Mouse (Mus musculus) forebrain, embryonic 11.5 days (tissue): ENCODE measurements around the gene Krt84. TPM values are rescaled to one million over a fixed set of nuclear protein-coding genes. Genes with fewer than 3 reads are reported as not detected.

Experiments used
- ATAC-seq: fragments of 200-750 bp; cut with Nextera tagmentation; replicated peaks from 2 replicates; pipeline ENCODE4 v1.8.0; 2017; ENCODE audit warnings: moderate TSS enrichment; ENCODE audit not compliant: low FRiP score
- DNase-seq: peaks from one replicate; pipeline ENCODE4 v3.0.0-alpha.2; 2017; ENCODE audit warnings: low spot score
- H3K27ac ChIP-seq: fragments of 300-500 bp; sonication (generic); 2 replicates; pipeline ENCODE4 v1.5.1; 2014; ENCODE audit warnings: low read depth, low read length
- H3K27me3 ChIP-seq: fragments of 300-500 bp; sonication (generic); 2 replicates; pipeline ENCODE4 v1.6.1; 2014; ENCODE audit warnings: mild to moderate bottlenecking, low read length, mixed read lengths; ENCODE audit not compliant: control insufficient read depth, insufficient read depth
- H3K36me3 ChIP-seq: fragments of 300-500 bp; sonication (generic); 2 replicates; pipeline ENCODE4 v1.6.1; 2014; ENCODE audit warnings: mild to moderate bottlenecking, low read length, moderate library complexity, mixed read lengths; ENCODE audit not compliant: control insufficient read depth, insufficient read depth
- H3K4me1 ChIP-seq: fragments of 300-500 bp; sonication (generic); replicated peaks from 2 replicates; pipeline ENCODE4 v1.6.1; 2014; ENCODE audit warnings: low read length, mixed read lengths; ENCODE audit not compliant: control insufficient read depth, insufficient read depth
- H3K4me2 ChIP-seq: fragments of 300-500 bp; sonication (generic); 2 replicates; pipeline ENCODE4 v1.6.1; 2014; ENCODE audit warnings: low read depth, mild to moderate bottlenecking, low read length, moderate library complexity, mixed read lengths; ENCODE audit not compliant: severe bottlenecking
- H3K4me3 ChIP-seq: fragments of 300-500 bp; sonication (generic); 2 replicates; pipeline ENCODE4 v1.5.1; 2014; ENCODE audit warnings: low read depth, low read length
- H3K9ac ChIP-seq: fragments of 300-500 bp; sonication (generic); 2 replicates; pipeline ENCODE4 v1.6.1; 2014; ENCODE audit warnings: low read length
- H3K9me3 ChIP-seq: fragments of 300-500 bp; sonication (generic); 2 replicates; pipeline ENCODE4 v1.6.1; 2016; ENCODE audit warnings: low read length, mixed read lengths; ENCODE audit not compliant: control insufficient read depth
- WGBS: fragments of 180-500 bp; shearing (Covaris S2); extraction: QIAGEN DNeasy Blood & Tissue Kit; methylation state at CpG from one replicate; pipeline ENCODE4 v1.1.7; 2014; 5-methylcytosine and 5-hydroxymethylcytosine counted together
- polyA plus RNA-seq: library from polyadenylated mRNA; unstranded; fragments of >200 nt; fragmentation: Nextera tagmentation; extraction: Ambion mirVana; gene quantifications from 2 replicates; pipeline ENCODE4 v1.2.1, GENCODE M21; 2014

The Krt84 gene
- polyA plus RNA-seq: not detected in 2 replicates

DNA sequence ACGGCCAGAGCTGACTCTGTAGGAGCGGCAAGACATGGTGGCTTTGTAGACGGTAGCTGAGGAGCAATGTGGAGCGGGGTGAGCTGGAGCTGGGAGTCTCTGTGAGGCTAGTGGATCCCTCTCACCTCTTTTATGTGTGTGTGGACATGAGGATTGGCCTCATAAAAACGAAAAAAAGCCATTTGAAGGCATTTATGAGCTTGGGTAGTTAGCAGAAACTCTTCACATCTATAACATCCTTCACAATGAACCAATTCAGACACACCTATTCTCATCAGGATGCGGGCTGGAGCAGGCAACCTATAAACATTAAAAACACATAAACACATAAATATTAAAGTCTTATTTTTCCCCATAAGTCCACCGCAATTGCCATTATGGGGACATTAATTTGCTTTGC, at the start of gene Krt84:
TSS of gene Krt84 (minus strand) at position 101 of the 400 bp plus-strand sequence.
- Histone ChIP-seq H3K4me1 (no peaks in the 10 kb centered on the region), H3K9me3 (no peaks in the 10 kb centered on the region), H3K4me3 (no peak within 1 kb of the TSS), H3K27ac (no peak within 1 kb of the TSS), H3K9ac (no peak within 1 kb of the TSS), H3K36me3 (no peaks in the 10 kb centered on the region), H3K27me3 (no peaks in the 10 kb centered on the region), H3K4me2 (no peak within 1 kb of the TSS)
- 86% methylated on average over 7 of the region's 7 CpGs for WGBS
- DNase-seq (no peak), ATAC-seq (no peak)

DNA sequence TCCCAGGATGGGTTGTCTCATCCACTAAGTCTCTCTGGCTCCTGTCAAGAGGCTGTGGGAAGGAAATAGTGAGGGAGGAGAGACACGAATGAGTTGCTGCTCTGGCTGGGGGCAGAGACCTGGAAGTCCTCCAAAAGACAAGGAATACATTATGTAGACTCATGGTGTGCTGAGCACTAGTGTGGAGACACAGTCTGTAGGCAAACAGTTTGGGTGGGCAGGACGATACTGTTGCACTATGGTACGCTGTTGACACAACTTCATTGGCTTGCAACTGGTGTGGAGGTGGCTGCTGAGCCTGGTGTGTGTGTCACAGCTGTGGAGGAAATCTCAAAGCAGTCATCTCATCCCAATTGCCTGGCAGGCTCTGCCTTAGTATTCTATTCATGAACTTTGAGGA, 49.1 kb upstream of the Krt84 start:
- Histone ChIP-seq H3K27me3 (no peaks in the 10 kb centered on the region), H3K9me3 (no peaks in the 10 kb centered on the region), H3K4me1 (no peaks in the 10 kb centered on the region), H3K4me3 (no peak overlapping the region), H3K4me2 (no peak overlapping the region), H3K27ac (no peak overlapping the region), H3K9ac (no peak overlapping the region), H3K36me3 (no peaks in the 10 kb centered on the region)
- DNase-seq (no peak), ATAC-seq (no peak)
- WGBS: 85% methylated on average over 3 of the region's 3 CpGs

DNA sequence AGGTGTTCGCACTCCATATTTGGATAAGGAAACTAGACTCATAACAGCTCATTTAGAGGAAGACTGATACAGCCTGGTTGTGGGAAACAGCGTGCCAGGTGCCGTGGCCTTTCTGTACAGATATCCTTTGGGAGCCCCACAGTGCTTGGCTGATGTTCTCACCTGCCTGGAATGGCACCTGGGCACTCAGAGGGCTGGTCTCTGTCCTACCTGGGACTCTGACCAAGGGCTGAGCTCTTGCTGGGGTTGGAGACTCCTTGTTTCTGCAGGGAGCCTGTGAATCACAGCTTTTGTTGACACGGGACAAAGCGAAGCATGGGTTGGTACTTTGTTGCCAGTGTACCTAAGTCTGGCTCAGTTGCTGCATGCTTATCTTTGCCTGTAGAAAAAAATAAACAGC, 42.9 kb upstream of the Krt84 start:
- Histone ChIP-seq H3K4me3 (no peak overlapping the region), H3K36me3 (no peaks in the 10 kb centered on the region), H3K27ac (no peak overlapping the region), H3K9ac (no peak overlapping the region), H3K27me3 (no peaks in the 10 kb centered on the region), H3K9me3 (no peaks in the 10 kb centered on the region), H3K4me2 (no peak overlapping the region), H3K4me1 (no peaks in the 10 kb centered on the region)
- ATAC-seq: no peak
- WGBS: 83% methylated on average over 5 of the region's 5 CpGs
- no peak for DNase-seq

DNA sequence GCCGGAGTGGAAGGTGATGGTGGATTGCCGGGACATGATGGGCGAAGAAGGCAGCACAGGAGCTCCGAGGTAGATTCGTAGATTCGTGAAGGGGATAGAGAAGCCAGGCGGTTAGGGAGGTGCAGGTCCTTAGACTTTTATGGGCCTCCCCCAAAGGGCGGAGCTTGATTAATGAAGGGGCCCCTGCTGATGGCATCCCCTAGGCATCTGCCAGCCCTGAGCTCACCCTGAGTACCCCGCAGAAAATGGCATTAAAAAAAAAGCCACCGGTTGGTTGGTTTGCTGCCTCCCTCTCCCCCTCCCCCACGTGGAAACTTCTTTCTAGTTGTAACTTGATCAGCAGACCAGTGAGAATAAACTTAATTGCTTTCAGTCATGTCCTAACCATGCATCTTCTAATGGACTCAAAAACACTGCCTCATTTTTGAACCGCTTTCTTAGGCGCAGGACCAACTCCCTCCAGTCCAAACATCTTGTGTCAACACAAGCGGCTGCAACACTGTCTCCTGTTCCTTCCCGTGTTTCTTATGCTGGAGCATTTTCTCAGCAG, 41.3 kb upstream of the Krt84 start, which contains the start of gene Krt75:
TSS of gene Krt75 (minus strand) at position 109 of the 550 bp plus-strand sequence.
- Histone ChIP-seq H3K4me1 (no peaks in the 10 kb centered on the region), H3K36me3 (no peaks in the 10 kb centered on the region), H3K4me2 (no peak within 1 kb of the TSS), H3K9ac (no peak within 1 kb of the TSS), H3K4me3 (no peak within 1 kb of the TSS), H3K27ac (no peak within 1 kb of the TSS), H3K9me3 (no peaks in the 10 kb centered on the region), H3K27me3 (no peaks in the 10 kb centered on the region)
- DNase-seq: no peak
- 75% methylated on average over 15 of the region's 15 CpGs for WGBS
- no peak for ATAC-seq

DNA sequence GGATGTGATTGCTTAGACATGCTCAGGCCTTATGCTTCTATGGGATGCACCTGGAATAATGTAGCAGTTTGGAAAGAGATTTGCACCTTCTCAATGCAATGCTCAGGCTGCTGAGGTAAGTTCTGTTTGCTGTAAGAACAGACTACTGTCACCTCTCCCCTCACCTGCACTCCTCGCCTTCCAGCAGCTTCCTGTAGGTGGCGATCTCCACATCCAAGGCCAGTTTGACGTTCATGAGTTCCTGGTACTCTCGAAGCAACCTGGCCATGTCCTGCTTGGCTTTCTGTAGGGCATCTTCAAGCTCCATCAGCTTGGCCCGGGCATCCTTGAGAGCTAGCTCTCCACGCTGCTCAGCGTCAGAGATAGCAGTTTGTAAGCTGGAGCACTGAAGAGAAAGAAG, 35.2 kb upstream of the Krt84 start:
- Histone ChIP-seq H3K4me2 (no peak overlapping the region), H3K4me3 (no peak overlapping the region), H3K27me3 (no peaks in the 10 kb centered on the region), H3K9me3 (no peaks in the 10 kb centered on the region), H3K27ac (no peak overlapping the region), H3K9ac (no peak overlapping the region), H3K36me3 (no peaks in the 10 kb centered on the region), H3K4me1 (no peaks in the 10 kb centered on the region)
- ATAC-seq (no peak), DNase-seq (no peak)
- WGBS: 44% methylated on average over 7 of the region's 7 CpGs

DNA sequence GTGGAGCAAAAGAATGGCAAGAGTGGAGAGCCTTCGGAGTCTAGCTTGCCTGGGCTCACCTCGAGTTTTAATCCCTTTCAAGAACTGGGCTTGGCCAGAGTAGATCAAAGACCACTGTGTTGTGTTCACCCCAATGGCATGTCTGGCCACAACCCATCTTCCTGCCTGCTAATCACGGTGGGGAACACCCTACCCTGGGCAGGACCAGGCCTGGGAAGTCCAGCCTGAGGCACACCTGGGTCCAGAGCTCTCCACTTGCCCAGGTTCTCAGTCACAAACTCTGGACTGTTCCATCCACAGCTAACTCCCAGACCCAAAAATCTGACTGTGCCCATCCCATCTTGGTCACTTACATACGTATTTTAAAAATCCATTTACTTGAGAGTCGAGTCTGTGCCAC, 30.2 kb upstream of the Krt84 start, which contains the start of gene Krt90:
TSS of gene Krt90 (minus strand) at position 101 of the 400 bp plus-strand sequence.
- H3K9ac ChIP-seq: no peak within 1 kb of the TSS
- ATAC-seq (no peak), DNase-seq (no peak)
- H3K36me3 ChIP-seq: no peaks in the 10 kb centered on the region
- 66% methylated on average over 5 of the region's 5 CpGs for WGBS
- no peak within 1 kb of the TSS for H3K4me3 ChIP-seq
- H3K27me3 ChIP-seq: no peaks in the 10 kb centered on the region
- no peak within 1 kb of the TSS for H3K4me2 ChIP-seq
- H3K9me3 ChIP-seq: no peaks in the 10 kb centered on the region
- no peak within 1 kb of the TSS for H3K27ac ChIP-seq
- H3K4me1 ChIP-seq: 0 out of 2 replicates have a peak, but pooled peaks cover 2% of the 10 kb centered on the region

DNA sequence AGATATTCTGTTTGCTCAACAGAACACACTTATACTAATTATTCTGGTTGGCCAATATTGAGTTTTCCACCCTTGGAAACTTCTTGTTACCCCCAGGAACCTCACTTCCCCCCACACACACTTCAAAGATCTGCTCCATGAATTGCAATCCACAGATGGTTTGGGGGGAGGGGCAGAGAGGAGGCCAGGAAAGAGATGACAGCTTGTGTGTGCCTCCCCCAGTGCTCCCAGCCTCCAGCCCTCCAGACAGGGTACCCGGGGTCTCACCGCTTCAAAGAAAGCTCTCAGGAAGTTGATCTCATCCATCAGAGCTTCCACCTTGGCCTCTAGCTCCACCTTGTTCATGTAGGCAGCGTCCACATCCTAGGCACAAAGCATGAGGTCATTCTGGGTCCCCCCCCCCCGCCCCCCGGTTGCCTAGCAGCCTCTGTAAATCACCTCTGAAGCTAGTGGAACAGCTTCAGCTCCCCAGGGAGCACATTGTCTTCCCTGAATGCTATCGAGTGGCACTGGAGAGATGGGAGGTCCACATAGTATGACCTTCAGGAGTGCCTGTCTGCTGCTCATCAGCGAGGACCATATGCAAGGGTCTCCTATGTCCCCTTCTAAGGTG, 25.5 kb upstream of the Krt84 start:
- H3K27me3 ChIP-seq: no peaks in the 10 kb centered on the region
- H3K4me1 ChIP-seq: peaks cover 5% of the 10 kb centered on the region; the same call in 1 of the 2 replicates
- no peaks in the 10 kb centered on the region for H3K36me3 ChIP-seq
- DNase-seq (peak; percentile 67), ATAC-seq (0 out of 2 replicates have a peak, but pooled peaks have one; percentile 5)
- 0 out of 2 replicates have a peak overlapping the region, but pooled peaks have one; percentile 15 for H3K4me2 ChIP-seq
- WGBS: 5% methylated on average over 7 of the region's 7 CpGs
- no peak overlapping the region for H3K4me3 ChIP-seq
- H3K9me3 ChIP-seq: no peaks in the 10 kb centered on the region
- H3K9ac ChIP-seq: no peak overlapping the region
- no peak overlapping the region for H3K27ac ChIP-seq

DNA sequence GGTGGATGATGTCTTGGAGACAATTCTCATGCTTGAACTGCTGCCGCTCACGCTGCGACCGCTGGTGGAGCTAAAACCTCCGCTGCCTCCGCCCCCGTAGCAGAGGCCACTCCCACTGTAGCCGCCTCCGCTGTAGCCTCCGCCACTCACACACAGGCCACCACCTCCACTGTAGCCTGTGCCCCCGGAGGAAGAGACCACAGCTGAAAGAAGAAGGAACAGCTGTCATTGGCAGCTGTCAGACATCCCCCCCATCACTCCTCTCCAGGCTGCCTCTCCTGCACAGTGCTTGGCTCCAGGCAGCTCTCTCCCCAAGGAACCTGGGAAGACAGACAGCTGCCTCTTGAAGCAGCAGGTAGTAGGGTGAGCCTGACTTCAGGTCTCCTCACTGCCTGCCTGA, 20.5 kb upstream of the Krt84 start:
- H3K4me2 ChIP-seq: peak overlapping the region; percentile 35; the same call in 1 of the 2 replicates
- no peak overlapping the region for H3K4me3 ChIP-seq
- H3K4me1 ChIP-seq: peaks cover 9% of the 10 kb centered on the region; the same call in 1 of the 2 replicates
- H3K9me3 ChIP-seq: no peaks in the 10 kb centered on the region
- ATAC-seq: peak; percentile 76
- H3K27me3 ChIP-seq: no peaks in the 10 kb centered on the region; the same call in 1 of the 2 replicates
- DNase-seq: peak; percentile 77
- no peak overlapping the region for H3K9ac ChIP-seq
- H3K36me3 ChIP-seq: no peaks in the 10 kb centered on the region
- H3K27ac ChIP-seq: no peak overlapping the region
- WGBS: 0% methylated on average over 11 of the region's 11 CpGs
